Mouse (Mus musculus) cerebellum, adult 2 months (tissue): ENCODE data around the gene Scamp1. TPM values are rescaled to one million over a fixed set of nuclear protein-coding genes. Genes with fewer than 3 reads are reported as not detected.
A peak's percentile ranks its signal among the peaks of the same experiment; 100 is the strongest.

Experiments used
- DNase-seq, 2 experiments: peaks; one replicate each; pipeline ENCODE4 v3.0.0; 2021
- H3K27ac ChIP-seq: fragments of 200-500 bp; 2 replicates; pipeline ENCODE4 v1.5.1; 2012; ENCODE audit warnings: low read length, control low read depth, inconsistent platforms; ENCODE audit not compliant: insufficient read depth
- H3K27me3 ChIP-seq: fragments of 200-500 bp; 2 replicates; pipeline ENCODE4 v1.6.1; 2012; ENCODE audit warnings: inconsistent platforms, mild to moderate bottlenecking, low read length, moderate library complexity; ENCODE audit not compliant: control insufficient read depth, insufficient read depth
- H3K4me1 ChIP-seq: fragments of 200-500 bp; 2 replicates; pipeline ENCODE4 v1.6.1; 2011; ENCODE audit warnings: low read length; ENCODE audit not compliant: control insufficient read depth, insufficient read depth
- H3K4me3 ChIP-seq: fragments of 200-500 bp; replicated peaks from 2 replicates; pipeline ENCODE3; 2011; ENCODE audit warnings: mild to moderate bottlenecking, low read depth, low read length, control low read depth; ENCODE audit not compliant: insufficient read depth
- CTCF ChIP-seq: fragments of 200-500 bp; IDR thresholded peaks from 2 replicates; pipeline ENCODE4 v1.5.1; 2011; ENCODE audit warnings: low read depth, mild to moderate bottlenecking, control low read depth, low read length, moderate library complexity, borderline replicate concordance; ENCODE audit not compliant: insufficient read depth
- POLR2A ChIP-seq: fragments of 200-500 bp; IDR thresholded peaks from 2 replicates; pipeline ENCODE4 v1.6.1; 2011; ENCODE audit warnings: low read length, control low read depth, borderline replicate concordance; ENCODE audit not compliant: insufficient read depth
- WGBS: fragments of 180-500 bp; shearing (Covaris S2); methylation state at CpG from one replicate; pipeline ENCODE4 v1.1.7; 2018; 5-methylcytosine and 5-hydroxymethylcytosine counted together
- polyA plus RNA-seq: library from polyadenylated mRNA; depleted of rRNA; stranded (reverse); fragments of >200 nt; gene quantifications from 2 replicates; pipeline ENCODE4 v1.2.3, GENCODE M21; 2012

Scamp1 gene
- polyA plus RNA-seq, 1 experiment = 101 TPM

GRCm38 (mm10) chr13:94308279-94308678 lies 22.6 kb upstream of the Scamp1 start:
- no peak for DNase-seq
- no peak overlapping the region for H3K27ac ChIP-seq
- no peak for TF ChIP-seq POLR2A
- TF ChIP-seq CTCF = no peak
- H3K4me3 ChIP-seq = no peak overlapping the region
- 93% methylated on average over 2 of the region's 2 CpGs for WGBS
- H3K4me1 ChIP-seq = no peaks in the 10 kb centered on the region
- no peaks in the 10 kb centered on the region for H3K27me3 ChIP-seq

GRCm38 (mm10) chr13:94307531-94307930 lies 21.9 kb upstream of the Scamp1 start:
- no peak for TF ChIP-seq CTCF
- TF ChIP-seq POLR2A = no peak
- H3K27ac ChIP-seq = no peak overlapping the region
- 93% methylated on average over 7 of the region's 7 CpGs for WGBS
- no peaks in the 10 kb centered on the region for H3K27me3 ChIP-seq
- H3K4me3 ChIP-seq = no peak overlapping the region
- no peak for DNase-seq
- H3K4me1 ChIP-seq = no peaks in the 10 kb centered on the region

- 35% methylated on average over 5 of the region's 5 CpGs for WGBS
- no peak overlapping the region for H3K27ac ChIP-seq
- no peak overlapping the region for H3K4me3 ChIP-seq
- no peaks in the 10 kb centered on the region for H3K27me3 ChIP-seq
- DNase-seq = no peak
- no peaks in the 10 kb centered on the region for H3K4me1 ChIP-seq
- TF ChIP-seq POLR2A (no peak), CTCF (no peak)
Observed at GRCm38 (mm10) chr13:94306968-94307289, 21.3 kb upstream of the Scamp1 start.

GRCm38 (mm10) chr13:94306277-94306967 lies 20.8 kb upstream of the Scamp1 start:
- Histone ChIP-seq H3K4me3 (peak overlapping the region; percentile 40), H3K4me1 (no peaks in the 10 kb centered on the region), H3K27ac (no peak overlapping the region), H3K27me3 (no peaks in the 10 kb centered on the region)
- DNase-seq = peak; percentile 9 to 11
- TF ChIP-seq CTCF (no peak), POLR2A (no peak)
- WGBS = 29% methylated on average over 18 of the region's 18 CpGs

GRCm38 (mm10) chr13:94300946-94301538 lies 15.4 kb upstream of the Scamp1 start:
- DNase-seq = no peak
- 38% methylated on average over 7 of the region's 7 CpGs for WGBS
- Histone ChIP-seq H3K4me3 (no peak overlapping the region), H3K27me3 (no peaks in the 10 kb centered on the region), H3K4me1 (no peaks in the 10 kb centered on the region), H3K27ac (no peak overlapping the region)
- TF ChIP-seq POLR2A = no peak

GRCm38 (mm10) chr13:94300232-94300631 lies 14.6 kb upstream of the Scamp1 start:
- TF ChIP-seq POLR2A = no peak
- Histone ChIP-seq H3K27ac (no peak overlapping the region), H3K27me3 (no peaks in the 10 kb centered on the region), H3K4me3 (no peak overlapping the region), H3K4me1 (no peaks in the 10 kb centered on the region)
- DNase-seq = no peak
- WGBS = 97% methylated on average over 4 of the region's 4 CpGs

- no peaks in the 10 kb centered on the region for H3K4me1 ChIP-seq
- WGBS = 84% methylated on average over 4 of the region's 4 CpGs
- TF ChIP-seq POLR2A = no peak
- no peak for TF ChIP-seq CTCF
Observed at GRCm38 (mm10) chr13:94298401-94298800, 12.7 kb upstream of the Scamp1 start.

GRCm38 (mm10) chr13:94296371-94296770 lies 10.7 kb upstream of the Scamp1 start:
- Histone ChIP-seq H3K4me1 (no peaks in the 10 kb centered on the region), H3K27me3 (no peaks in the 10 kb centered on the region), H3K4me3 (no peak overlapping the region), H3K27ac (no peak overlapping the region)
- no peak for TF ChIP-seq POLR2A
- TF ChIP-seq CTCF = no peak
- 86% methylated on average over 11 of the region's 11 CpGs for WGBS
- no peak for DNase-seq

More at GRCm38 (mm10) chr13:94298401-94298800, 12.7 kb upstream of the Scamp1 start:
- no peak overlapping the region for H3K27ac ChIP-seq
- no peaks in the 10 kb centered on the region for H3K27me3 ChIP-seq
- no peak for DNase-seq
- no peak overlapping the region for H3K4me3 ChIP-seq
